Mouse (Mus musculus) stomach, postnatal 0 days (tissue): ENCODE results near the gene Doxl2. TPM values are rescaled to one million over a fixed set of nuclear protein-coding genes. Genes with fewer than 3 reads are reported as not detected.
"Not testable (repeated sequence)": the region's sequence is repeated elsewhere in the genome, so short reads cannot be mapped to it uniquely, and the experiment has no call there.

ENCODE experiments used
- ATAC-seq: fragments of 200-750 bp; cut with Nextera tagmentation; 2 replicates; pipeline ENCODE4 v1.8.0; 2017; ENCODE audit not compliant: low FRiP score, low TSS enrichment
- DNase-seq: peaks from one replicate; pipeline ENCODE4 v3.0.0-alpha.2; 2016; ENCODE audit warnings: low spot score
- H3K27ac ChIP-seq: fragments of 300-500 bp; sonication (generic); replicated peaks from 2 replicates; pipeline ENCODE4 v1.5.1; 2014; ENCODE audit warnings: mild to moderate bottlenecking, control low read depth
- H3K27me3 ChIP-seq: fragments of 300-500 bp; sonication (generic); 2 replicates; pipeline ENCODE4 v1.6.1; 2014; ENCODE audit warnings: low read length; ENCODE audit not compliant: control insufficient read depth, insufficient read depth
- H3K36me3 ChIP-seq: fragments of 300-500 bp; sonication (generic); 2 replicates; pipeline ENCODE4 v1.6.1; 2014; ENCODE audit warnings: low read length, mixed read lengths; ENCODE audit not compliant: control insufficient read depth, insufficient read depth
- H3K4me1 ChIP-seq: fragments of 300-500 bp; sonication (generic); replicated peaks from 2 replicates; pipeline ENCODE4 v1.6.1; 2014; ENCODE audit warnings: antibody characterized with exemption; ENCODE audit not compliant: control insufficient read depth, insufficient read depth
- H3K4me2 ChIP-seq: fragments of 300-500 bp; sonication (generic); replicated peaks from 2 replicates; pipeline ENCODE4 v1.6.1; 2014; ENCODE audit warnings: low read depth, mild to moderate bottlenecking, control low read depth, moderate library complexity
- H3K4me3 ChIP-seq: fragments of 300-500 bp; sonication (generic); 2 replicates; pipeline ENCODE4 v1.5.1; 2014; ENCODE audit warnings: low read depth, low read length, control low read depth
- H3K9ac ChIP-seq: fragments of 300-500 bp; sonication (generic); 2 replicates; pipeline ENCODE4 v1.6.1; 2014; ENCODE audit warnings: mild to moderate bottlenecking, low read length, control low read depth, mixed read lengths
- H3K9me3 ChIP-seq: fragments of 300-500 bp; sonication (generic); 2 replicates; pipeline ENCODE4 v1.6.1; 2016; ENCODE audit warnings: low read length; ENCODE audit not compliant: control insufficient read depth
- CTCF ChIP-seq: IDR thresholded peaks from 2 replicates; pipeline ENCODE4 v1.5.1; 2016; ENCODE audit warnings: antibody characterized with exemption, low read depth, mild to moderate bottlenecking, moderate library complexity
- EP300 ChIP-seq: optimal IDR thresholded peaks from 2 replicates; pipeline ENCODE3; 2016; ENCODE audit warnings: antibody characterized with exemption
- WGBS: fragments of 180-500 bp; shearing (Covaris S2); extraction: QIAGEN DNeasy Blood & Tissue Kit; methylation state at CpG from one replicate; pipeline ENCODE4 v1.1.7; 2014; 5-methylcytosine and 5-hydroxymethylcytosine counted together
- polyA plus RNA-seq: library from polyadenylated mRNA; unstranded; fragments of >200 nt; fragmentation: Nextera tagmentation; extraction: Ambion mirVana; gene quantifications from 2 replicates; pipeline ENCODE4 v1.2.1, GENCODE M21; 2015

Gene Doxl2
- polyA plus RNA-seq, 1 experiment from 2014 or later, result not detected

- Histone ChIP-seq H3K4me3 (no peak overlapping the region), H3K9ac (no peak overlapping the region), H3K4me1 (no peaks in the 10 kb centered on the region), H3K9me3 (no peaks in the 10 kb centered on the region), H3K27ac (no peak overlapping the region), H3K4me2 (no peak overlapping the region), H3K27me3 (no peaks in the 10 kb centered on the region), H3K36me3 (no peaks in the 10 kb centered on the region)
- TF ChIP-seq EP300 (no peak), CTCF (no peak)
- WGBS, result 79% methylated on average over 5 of the region's 5 CpGs
- ATAC-seq (no peak), DNase-seq (no peak)
Measured at GRCm38 (mm10) chr6:48954211-48954610, 20.6 kb upstream of the Doxl2 start.

GRCm38 (mm10) chr6:48954946-48955345, 19.8 kb upstream of the Doxl2 start:
- H3K9me3 ChIP-seq, result no peaks in the 10 kb centered on the region
- peak; percentile 82 for TF ChIP-seq CTCF
- no peak for TF ChIP-seq EP300
- H3K9ac ChIP-seq, result no peak overlapping the region
- H3K4me3 ChIP-seq, result no peak overlapping the region
- H3K27me3 ChIP-seq, result no peaks in the 10 kb centered on the region
- no peaks in the 10 kb centered on the region for H3K36me3 ChIP-seq
- ATAC-seq (no peak), DNase-seq (peak; percentile 54)
- WGBS, result 29% methylated on average over 1 of the region's 1 CpGs
- no peaks in the 10 kb centered on the region for H3K4me1 ChIP-seq
- no peak overlapping the region for H3K4me2 ChIP-seq
- no peak overlapping the region for H3K27ac ChIP-seq

GRCm38 (mm10) chr6:48956785-48957184, 18.0 kb upstream of the Doxl2 start:
- no peak overlapping the region for H3K9ac ChIP-seq
- ATAC-seq, result no peak
- 83% methylated on average over 4 of the region's 4 CpGs for WGBS
- no peak for DNase-seq
- TF ChIP-seq CTCF (no peak), EP300 (no peak)
- H3K36me3 ChIP-seq, result no peaks in the 10 kb centered on the region
- H3K4me1 ChIP-seq, result no peaks in the 10 kb centered on the region
- no peak overlapping the region for H3K27ac ChIP-seq
- no peak overlapping the region for H3K4me2 ChIP-seq
- no peaks in the 10 kb centered on the region for H3K9me3 ChIP-seq
- H3K27me3 ChIP-seq, result no peaks in the 10 kb centered on the region
- H3K4me3 ChIP-seq, result no peak overlapping the region

- 34% methylated on average over 1 of the region's 1 CpGs for WGBS
- peak; percentile 20 for DNase-seq
Measured at GRCm38 (mm10) chr6:48958053-48958452, 16.7 kb upstream of the Doxl2 start.

GRCm38 (mm10) chr6:48959151-48959550, 15.6 kb upstream of the Doxl2 start:
- H3K27ac ChIP-seq, ATAC-seq, H3K9ac ChIP-seq, H3K4me3 ChIP-seq, H3K36me3 ChIP-seq, H3K27me3 ChIP-seq, H3K9me3 ChIP-seq, H3K4me1 ChIP-seq, H3K4me2 ChIP-seq: not testable (repeated sequence)
- 19% methylated on average over 7 of the region's 7 CpGs for WGBS
- TF ChIP-seq CTCF, result peak; percentile 55
- peak; percentile 21 for DNase-seq

More at GRCm38 (mm10) chr6:48958053-48958452, 16.7 kb upstream of the Doxl2 start:
- H3K36me3 ChIP-seq, result no peaks in the 10 kb centered on the region
- no peaks in the 10 kb centered on the region for H3K27me3 ChIP-seq
- ATAC-seq, result peak; percentile 35; the same call in 1 of the 2 replicates
- no peak overlapping the region for H3K9ac ChIP-seq
- no peaks in the 10 kb centered on the region for H3K4me1 ChIP-seq
- no peak overlapping the region for H3K4me3 ChIP-seq
- H3K4me2 ChIP-seq, result no peak overlapping the region
- H3K27ac ChIP-seq, result no peak overlapping the region
- peak; percentile 78 for TF ChIP-seq CTCF
- TF ChIP-seq EP300, result no peak
- H3K9me3 ChIP-seq, result no peaks in the 10 kb centered on the region

GRCm38 (mm10) chr6:48966696-48967095, 8.1 kb upstream of the Doxl2 start:
- H3K4me1 ChIP-seq, H3K4me2 ChIP-seq, DNase-seq, H3K27me3 ChIP-seq, H3K4me3 ChIP-seq, H3K9ac ChIP-seq, H3K27ac ChIP-seq, H3K9me3 ChIP-seq, ATAC-seq, H3K36me3 ChIP-seq: not testable (repeated sequence)
- WGBS, result 91% methylated on average over 5 of the region's 5 CpGs
